Mouse (Mus musculus) kidney, adult 2 months (tissue): ENCODE measurements around the gene Ankrd40. TPM values are rescaled to one million over a fixed set of nuclear protein-coding genes. Genes with fewer than 3 reads are reported as not detected.

Source experiments
- DNase-seq: peaks from one replicate; pipeline ENCODE4 v3.0.0; 2021
- H3K27ac ChIP-seq: fragments of 200-500 bp; 2 replicates; pipeline ENCODE4 v1.5.1; 2012; ENCODE audit warnings: low read depth, low read length, control low read depth, inconsistent platforms; ENCODE audit not compliant: insufficient read depth
- H3K27me3 ChIP-seq: fragments of 200-500 bp; replicated peaks from 2 replicates; pipeline ENCODE4 v1.6.1; 2012; ENCODE audit warnings: mild to moderate bottlenecking, moderate library complexity, low read length, inconsistent platforms; ENCODE audit not compliant: control insufficient read depth, insufficient read depth
- H3K36me3 ChIP-seq: fragments of 200-500 bp; 2 replicates; pipeline ENCODE4 v1.6.1; 2012; ENCODE audit warnings: mild to moderate bottlenecking, moderate library complexity, low read length, inconsistent platforms; ENCODE audit not compliant: control insufficient read depth, insufficient read depth
- H3K4me1 ChIP-seq: fragments of 200-500 bp; 2 replicates; pipeline ENCODE4 v1.6.1; 2011; ENCODE audit warnings: low read length; ENCODE audit not compliant: control insufficient read depth, insufficient read depth
- H3K4me3 ChIP-seq: fragments of 200-500 bp; 2 replicates; pipeline ENCODE4 v1.5.1; 2011; ENCODE audit warnings: mild to moderate bottlenecking, low read depth, low read length, control low read depth; ENCODE audit not compliant: insufficient read depth
- CTCF ChIP-seq: fragments of 200-500 bp; conservative IDR thresholded peaks from 2 replicates; pipeline ENCODE4 v1.5.1; 2011; ENCODE audit warnings: low read depth, mild to moderate bottlenecking, control low read depth, low read length, moderate library complexity, mixed read lengths; ENCODE audit not compliant: insufficient read depth, insufficient read length
- POLR2A ChIP-seq: fragments of 200-500 bp; IDR thresholded peaks from one replicate; pipeline ENCODE4 v1.6.1; 2011; ENCODE audit warnings: low read depth, low read length, control low read depth
- WGBS: fragments of 180-500 bp; shearing (Covaris S2); methylation state at CpG from one replicate; pipeline ENCODE4 v1.1.7; 2018; 5-methylcytosine and 5-hydroxymethylcytosine counted together
- polyA plus RNA-seq: library from polyadenylated mRNA; depleted of rRNA; stranded (reverse); fragments of >200 nt; gene quantifications from 2 replicates; pipeline ENCODE4 v1.2.3, GENCODE M21; 2012

The Ankrd40 gene
- polyA plus RNA-seq, 1 experiment = 139 TPM

DNA sequence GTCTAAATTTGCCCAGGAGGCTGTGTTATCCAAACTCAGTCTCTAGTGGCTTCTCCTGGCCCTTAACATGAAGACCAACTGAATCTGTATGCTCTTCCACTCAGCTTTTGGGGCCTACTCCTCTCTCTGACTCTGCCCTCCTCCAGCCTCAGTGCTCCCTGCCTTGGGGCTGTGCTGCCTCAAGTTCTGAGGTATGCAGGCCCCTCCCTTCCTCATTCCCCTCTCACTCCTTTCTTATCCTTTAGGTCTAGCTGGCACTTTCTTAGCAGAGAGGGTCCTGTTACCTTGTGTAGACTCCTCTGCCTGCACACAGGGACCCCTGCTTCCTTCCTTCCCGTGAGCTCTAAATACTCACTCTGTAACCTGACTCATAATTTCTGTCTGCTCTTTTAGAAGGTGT, 16.7 kb downstream of the Ankrd40 start:
- 89% methylated on average over 1 of the region's 1 CpGs for WGBS
- Histone ChIP-seq H3K4me1 (peaks cover 6% of the 10 kb centered on the region; the same call in 1 of the 2 replicates), H3K27ac (no peak overlapping the region)

DNA sequence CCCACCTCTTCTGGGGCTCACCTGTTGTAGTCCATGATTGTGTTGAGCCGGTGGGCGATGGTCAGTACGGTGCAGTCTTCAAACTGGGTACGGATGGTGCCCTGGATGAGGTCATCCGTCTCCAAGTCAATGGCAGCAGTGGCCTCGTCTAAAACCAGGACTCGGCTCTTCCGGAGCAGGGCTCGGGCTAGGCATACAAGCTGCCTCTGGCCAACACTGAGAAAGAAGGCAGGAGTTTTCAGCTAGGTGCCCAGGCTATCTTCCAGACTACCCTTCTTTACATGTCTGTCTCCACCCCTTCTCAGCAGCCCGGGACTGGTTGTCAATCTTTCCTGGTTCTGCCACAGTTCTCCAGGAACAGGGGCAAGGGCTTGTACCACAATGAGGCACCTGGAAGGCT, 18.1 kb downstream of the Ankrd40 start:
- 80% methylated on average over 10 of the region's 10 CpGs for WGBS
- H3K27me3 ChIP-seq = no peaks in the 10 kb centered on the region
- H3K4me1 ChIP-seq = peaks cover 6% of the 10 kb centered on the region; the same call in 1 of the 2 replicates
- TF ChIP-seq CTCF (no peak), POLR2A (no peak)
- H3K36me3 ChIP-seq = no peaks in the 10 kb centered on the region
- no peak for DNase-seq
- H3K4me3 ChIP-seq = no peak overlapping the region
- no peak overlapping the region for H3K27ac ChIP-seq

More for the DNA sequence above, 16.7 kb downstream of the Ankrd40 start:
- Histone ChIP-seq H3K27me3 (no peaks in the 10 kb centered on the region), H3K36me3 (0 out of 2 replicates have a peak, but pooled peaks cover 1% of the 10 kb centered on the region), H3K4me3 (no peak overlapping the region)
- TF ChIP-seq POLR2A (no peak), CTCF (no peak)
- no peak for DNase-seq

DNA sequence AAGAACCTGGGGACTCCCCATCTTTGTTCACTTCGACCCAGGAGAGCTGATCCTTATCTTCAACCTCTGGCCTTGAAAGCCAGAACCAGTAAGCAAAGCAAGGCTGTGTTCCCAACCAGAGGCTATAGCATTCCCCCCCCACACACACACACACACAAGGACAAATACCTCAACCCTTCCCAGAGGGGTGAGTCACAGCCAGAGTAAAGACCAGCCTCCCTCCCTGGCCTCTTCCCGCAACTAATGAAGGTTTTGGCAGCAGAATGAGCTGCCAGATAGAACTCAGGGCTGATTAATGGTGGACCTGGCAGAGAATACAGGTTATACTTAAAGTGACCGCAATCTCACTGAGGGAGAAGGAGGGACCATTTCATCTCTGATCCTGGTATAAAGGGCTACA, 18.8 kb downstream of the Ankrd40 start:
- Histone ChIP-seq H3K36me3 (no peaks in the 10 kb centered on the region), H3K27ac (no peak overlapping the region), H3K4me1 (0 out of 2 replicates have a peak, but pooled peaks cover 4% of the 10 kb centered on the region), H3K4me3 (no peak overlapping the region), H3K27me3 (no peaks in the 10 kb centered on the region)
- WGBS = 31% methylated on average over 3 of the region's 3 CpGs
- DNase-seq = peak; percentile 36
- TF ChIP-seq POLR2A (no peak), CTCF (no peak)

DNA sequence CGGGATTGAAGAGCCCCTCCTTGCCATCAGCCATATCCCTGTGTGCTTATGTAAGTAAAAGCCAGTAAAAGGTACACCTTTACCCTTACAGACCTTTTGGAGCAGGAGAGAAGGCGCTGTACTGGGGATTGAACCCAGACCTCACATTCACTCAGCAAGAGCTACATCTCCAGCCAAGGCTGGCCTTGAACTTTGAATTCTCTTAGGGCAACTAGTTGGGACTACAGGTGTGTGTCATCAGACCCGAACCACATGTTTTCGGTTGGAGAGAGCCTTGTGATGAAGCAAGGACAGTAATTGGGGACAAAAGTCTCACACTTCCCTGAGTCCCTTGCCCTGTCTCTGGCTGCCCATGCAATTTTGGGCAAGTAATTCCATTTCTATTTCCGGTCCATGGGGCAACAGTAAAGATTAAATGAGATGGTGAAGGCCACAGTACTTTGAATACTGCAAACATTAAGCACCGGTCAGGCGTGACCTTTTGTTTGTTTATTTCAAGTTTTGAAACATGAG, 19.3 kb downstream of the Ankrd40 start:
- no peak overlapping the region for H3K4me3 ChIP-seq
- DNase-seq = no peak
- no peaks in the 10 kb centered on the region for H3K36me3 ChIP-seq
- no peak overlapping the region for H3K27ac ChIP-seq
- 0 out of 2 replicates have a peak, but pooled peaks cover under 1% of the 10 kb centered on the region for H3K4me1 ChIP-seq
- no peak for TF ChIP-seq CTCF
- WGBS = 69% methylated on average over 7 of the region's 7 CpGs
- H3K27me3 ChIP-seq = no peaks in the 10 kb centered on the region

DNA sequence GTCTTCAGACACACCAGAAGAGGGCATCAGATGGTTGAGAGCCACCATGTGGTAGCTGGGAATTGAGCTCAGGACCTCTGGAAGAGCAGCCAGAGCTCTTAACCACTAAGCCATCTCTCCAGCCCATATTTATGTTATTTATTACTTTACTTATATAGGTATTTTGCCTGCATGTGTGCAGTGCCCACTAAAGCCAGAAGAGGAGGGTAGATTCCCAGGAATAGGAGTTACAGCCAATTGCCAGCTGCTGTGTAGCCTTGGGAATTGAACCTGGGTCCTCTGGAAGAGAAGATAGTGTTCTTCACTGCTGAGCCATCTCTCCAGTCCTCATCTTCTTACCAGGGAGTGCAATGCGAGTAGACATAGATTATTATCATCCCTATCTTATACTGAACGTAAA, 22.0 kb downstream of the Ankrd40 start:
- DNase-seq = no peak
- TF ChIP-seq POLR2A (no peak), CTCF (0 out of 2 replicates have a peak, but pooled peaks have one; percentile 5)
- 95% methylated on average over 2 of the region's 2 CpGs for WGBS
- Histone ChIP-seq H3K4me1 (no peaks in the 10 kb centered on the region), H3K36me3 (no peaks in the 10 kb centered on the region), H3K27me3 (no peaks in the 10 kb centered on the region), H3K4me3 (no peak overlapping the region), H3K27ac (no peak overlapping the region)

DNA sequence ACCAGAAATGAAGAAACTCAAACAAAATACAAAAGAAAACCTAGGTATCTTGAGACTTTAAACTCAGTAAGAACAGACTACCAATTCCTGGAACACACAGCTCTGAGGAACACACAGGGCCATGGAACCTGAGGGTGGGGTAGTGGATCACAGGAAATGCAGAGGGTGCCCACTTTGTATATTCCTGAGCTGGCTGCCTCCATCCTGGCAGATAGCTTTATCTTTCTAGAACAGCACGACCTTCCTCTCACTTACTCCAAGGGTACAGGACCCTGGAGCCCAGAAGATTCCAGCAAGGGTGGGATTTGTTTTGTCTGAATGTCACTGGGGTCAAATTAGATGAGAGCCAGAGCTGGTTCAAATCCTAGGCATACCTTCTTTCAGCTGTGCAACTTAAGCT, 22.5 kb downstream of the Ankrd40 start:
- no peak for DNase-seq
- WGBS = 91% methylated on average over 1 of the region's 1 CpGs

DNA sequence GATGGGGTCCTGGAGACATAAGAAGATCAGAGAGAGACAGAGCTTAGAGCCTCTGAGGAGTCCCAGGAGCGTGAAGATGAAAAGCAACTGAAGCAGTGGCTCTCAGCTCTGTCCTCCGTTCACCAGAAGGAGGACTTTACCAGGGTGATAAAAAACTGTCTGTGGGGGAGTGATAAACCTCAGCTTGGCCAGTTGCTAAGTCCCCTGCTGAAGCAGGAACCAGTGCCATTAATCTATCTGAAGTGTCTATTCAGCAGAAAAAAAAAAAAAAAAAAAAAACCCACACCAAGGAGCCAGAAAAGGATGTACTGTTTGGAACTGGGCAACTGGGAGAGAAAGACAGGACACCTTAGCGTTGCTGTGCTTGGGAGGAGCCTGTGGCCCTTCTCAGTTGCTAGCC, 23.3 kb downstream of the Ankrd40 start:
- Histone ChIP-seq H3K36me3 (no peaks in the 10 kb centered on the region), H3K27me3 (no peaks in the 10 kb centered on the region), H3K4me1 (no peaks in the 10 kb centered on the region), H3K27ac (no peak overlapping the region), H3K4me3 (no peak overlapping the region)
- TF ChIP-seq POLR2A (no peak), CTCF (no peak)
- no peak for DNase-seq
- 45% methylated on average over 3 of the region's 3 CpGs for WGBS

More for the DNA sequence above, 22.5 kb downstream of the Ankrd40 start:
- H3K4me1 ChIP-seq = no peaks in the 10 kb centered on the region
- no peaks in the 10 kb centered on the region for H3K36me3 ChIP-seq
- TF ChIP-seq CTCF = no peak
- no peak for TF ChIP-seq POLR2A
- H3K27me3 ChIP-seq = no peaks in the 10 kb centered on the region
- H3K4me3 ChIP-seq = no peak overlapping the region
- no peak overlapping the region for H3K27ac ChIP-seq

DNA sequence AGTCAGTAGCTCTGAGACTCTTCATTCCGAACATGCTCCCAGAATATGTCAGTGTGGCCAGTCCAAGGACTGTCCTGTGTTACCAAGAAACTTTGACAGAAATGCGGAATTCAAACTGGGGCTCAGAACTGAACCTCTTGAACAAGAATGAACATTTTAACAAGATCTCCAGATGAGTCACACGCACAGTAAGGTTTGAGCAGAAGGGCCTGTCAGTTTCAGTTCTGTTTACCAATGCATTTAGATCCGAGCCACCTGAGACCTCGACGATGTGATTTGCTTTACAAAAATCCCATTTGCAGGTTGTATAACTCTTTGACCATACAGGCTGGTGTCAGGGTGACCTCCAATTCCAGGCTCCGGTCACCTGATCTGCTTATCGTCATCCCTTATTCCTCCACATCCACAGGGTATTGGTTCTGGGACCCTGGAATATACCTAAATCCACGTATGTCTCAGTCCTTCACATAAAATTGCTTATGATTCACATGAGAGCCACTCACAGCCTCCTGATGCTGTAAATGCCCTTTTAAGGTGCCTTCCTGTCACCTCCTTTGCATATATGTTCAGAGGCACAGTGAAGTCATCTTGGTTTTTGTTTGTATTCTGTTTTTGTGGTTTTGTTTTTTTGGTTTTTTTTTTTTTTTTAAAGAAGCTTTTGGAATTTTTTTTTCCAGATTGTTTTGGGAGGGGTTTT, 27.9 kb downstream of the Ankrd40 start:
- 89% methylated on average over 9 of the region's 9 CpGs for WGBS
- no peak overlapping the region for H3K27ac ChIP-seq
- DNase-seq = no peak
- no peak overlapping the region for H3K4me3 ChIP-seq
- H3K27me3 ChIP-seq = no peaks in the 10 kb centered on the region
- H3K36me3 ChIP-seq = no peaks in the 10 kb centered on the region
- no peaks in the 10 kb centered on the region for H3K4me1 ChIP-seq
- TF ChIP-seq CTCF (no peak), POLR2A (no peak)
